Mouse (Mus musculus) kidney, embryonic 14.5 days (tissue): ENCODE measurements around the gene Slmap. TPM values are rescaled to one million over a fixed set of nuclear protein-coding genes. Genes with fewer than 3 reads are reported as not detected.

ENCODE experiments used
- ATAC-seq: fragments of 200-750 bp; cut with Nextera tagmentation; 2 replicates; pipeline ENCODE4 v1.8.0; 2017; ENCODE audit warnings: moderate number of reproducible peaks, mild to moderate bottlenecking, moderate TSS enrichment, moderate library complexity; ENCODE audit not compliant: low FRiP score, low TSS enrichment
- H3K27ac ChIP-seq: fragments of 300-500 bp; sonication (generic); 2 replicates; pipeline ENCODE4 v1.5.1; 2014; ENCODE audit warnings: low read depth, mild to moderate bottlenecking, low read length, moderate library complexity, mixed read lengths
- H3K27me3 ChIP-seq: fragments of 300-500 bp; sonication (generic); 2 replicates; pipeline ENCODE4 v1.6.1; 2014; ENCODE audit warnings: mild to moderate bottlenecking, low read length; ENCODE audit not compliant: control insufficient read depth, insufficient read depth
- H3K36me3 ChIP-seq: fragments of 300-500 bp; sonication (generic); 2 replicates; pipeline ENCODE4 v1.6.1; 2014; ENCODE audit warnings: low read length, mixed read lengths; ENCODE audit not compliant: control insufficient read depth, insufficient read depth
- H3K4me1 ChIP-seq: fragments of 300-500 bp; sonication (generic); 2 replicates; pipeline ENCODE4 v1.6.1; 2014; ENCODE audit warnings: low read length, mixed read lengths; ENCODE audit not compliant: control insufficient read depth, insufficient read depth
- H3K4me2 ChIP-seq: fragments of 300-500 bp; sonication (generic); replicated peaks from 2 replicates; pipeline ENCODE4 v1.6.1; 2014; ENCODE audit warnings: low read depth, mild to moderate bottlenecking, low read length
- H3K4me3 ChIP-seq: fragments of 300-500 bp; sonication (generic); 2 replicates; pipeline ENCODE4 v1.5.1; 2014; ENCODE audit warnings: mild to moderate bottlenecking, low read length
- H3K9ac ChIP-seq: fragments of 300-500 bp; sonication (generic); 2 replicates; pipeline ENCODE4 v1.6.1; 2014; ENCODE audit warnings: low read depth, mild to moderate bottlenecking, low read length, moderate library complexity
- H3K9me3 ChIP-seq: fragments of 300-500 bp; sonication (generic); 2 replicates; pipeline ENCODE4 v1.6.1; 2016; ENCODE audit warnings: low read length; ENCODE audit not compliant: control insufficient read depth
- WGBS: fragments of 180-500 bp; shearing (Covaris S2); extraction: QIAGEN DNeasy Blood & Tissue Kit; methylation state at CpG from one replicate; pipeline ENCODE4 v1.1.7; 2014; 5-methylcytosine and 5-hydroxymethylcytosine counted together
- polyA plus RNA-seq: library from polyadenylated mRNA; unstranded; fragments of >200 nt; fragmentation: Nextera tagmentation; extraction: Ambion mirVana; gene quantifications from 2 replicates; pipeline ENCODE4 v1.2.1, GENCODE M21; 2014

Slmap gene
- polyA plus RNA-seq, 1 experiment from 2014 or later = 26.8 TPM

- no peak overlapping the region for H3K9ac ChIP-seq
- H3K36me3 ChIP-seq = no peaks in the 10 kb centered on the region
- no peak for ATAC-seq
- H3K4me2 ChIP-seq = no peak overlapping the region
- H3K4me3 ChIP-seq = no peak overlapping the region
- H3K9me3 ChIP-seq = no peaks in the 10 kb centered on the region
- H3K27ac ChIP-seq = no peak overlapping the region
- no peaks in the 10 kb centered on the region for H3K27me3 ChIP-seq
- 0 out of 2 replicates have a peak, but pooled peaks cover 5% of the 10 kb centered on the region for H3K4me1 ChIP-seq
- 91% methylated on average over 2 of the region's 2 CpGs for WGBS
Observed at GRCm38 (mm10) chr14:26562247-26562646, 27.5 kb upstream of the Slmap start.

GRCm38 (mm10) chr14:26558536-26558935, 23.8 kb upstream of the Slmap start:
- no peaks in the 10 kb centered on the region for H3K36me3 ChIP-seq
- H3K9me3 ChIP-seq = no peaks in the 10 kb centered on the region
- H3K4me1 ChIP-seq = 0 out of 2 replicates have a peak, but pooled peaks cover 5% of the 10 kb centered on the region
- H3K27ac ChIP-seq = no peak overlapping the region
- no peak overlapping the region for H3K9ac ChIP-seq
- no peak for ATAC-seq
- H3K4me3 ChIP-seq = no peak overlapping the region
- 83% methylated on average over 7 of the region's 7 CpGs for WGBS
- H3K4me2 ChIP-seq = no peak overlapping the region
- H3K27me3 ChIP-seq = no peaks in the 10 kb centered on the region

GRCm38 (mm10) chr14:26557581-26557980, 22.9 kb upstream of the Slmap start:
- no peak overlapping the region for H3K4me3 ChIP-seq
- H3K4me2 ChIP-seq = no peak overlapping the region
- peak; percentile 43; the same call in 1 of the 2 replicates for ATAC-seq
- no peaks in the 10 kb centered on the region for H3K9me3 ChIP-seq
- 12% methylated on average over 1 of the region's 1 CpGs for WGBS
- H3K4me1 ChIP-seq = 0 out of 2 replicates have a peak, but pooled peaks cover 5% of the 10 kb centered on the region
- H3K27me3 ChIP-seq = no peaks in the 10 kb centered on the region
- no peak overlapping the region for H3K27ac ChIP-seq
- no peak overlapping the region for H3K9ac ChIP-seq
- no peaks in the 10 kb centered on the region for H3K36me3 ChIP-seq

GRCm38 (mm10) chr14:26552853-26553252, 18.1 kb upstream of the Slmap start:
- WGBS = 85% methylated on average over 3 of the region's 3 CpGs
- no peak overlapping the region for H3K27ac ChIP-seq
- no peaks in the 10 kb centered on the region for H3K9me3 ChIP-seq
- H3K27me3 ChIP-seq = no peaks in the 10 kb centered on the region
- H3K4me2 ChIP-seq = no peak overlapping the region
- no peak overlapping the region for H3K4me3 ChIP-seq
- 0 out of 2 replicates have a peak, but pooled peaks cover 5% of the 10 kb centered on the region for H3K4me1 ChIP-seq
- H3K36me3 ChIP-seq = no peaks in the 10 kb centered on the region
- ATAC-seq = no peak
- H3K9ac ChIP-seq = no peak overlapping the region

GRCm38 (mm10) chr14:26552441-26552840, 17.7 kb upstream of the Slmap start:
- Histone ChIP-seq H3K36me3 (no peaks in the 10 kb centered on the region), H3K4me1 (0 out of 2 replicates have a peak, but pooled peaks cover 2% of the 10 kb centered on the region), H3K9me3 (no peaks in the 10 kb centered on the region), H3K27me3 (no peaks in the 10 kb centered on the region), H3K4me3 (no peak overlapping the region), H3K27ac (no peak overlapping the region), H3K4me2 (no peak overlapping the region), H3K9ac (no peak overlapping the region)
- ATAC-seq = no peak
- WGBS = 77% methylated on average over 2 of the region's 2 CpGs

- no peak for ATAC-seq
- H3K27ac ChIP-seq = no peak overlapping the region
- H3K9me3 ChIP-seq = no peaks in the 10 kb centered on the region
- H3K4me1 ChIP-seq = no peaks in the 10 kb centered on the region
- no peaks in the 10 kb centered on the region for H3K36me3 ChIP-seq
- WGBS = 91% methylated on average over 8 of the region's 8 CpGs
- H3K4me3 ChIP-seq = no peak overlapping the region
- H3K9ac ChIP-seq = no peak overlapping the region
- no peak overlapping the region for H3K4me2 ChIP-seq
- H3K27me3 ChIP-seq = no peaks in the 10 kb centered on the region
Observed at GRCm38 (mm10) chr14:26550712-26551111, 16.0 kb upstream of the Slmap start.

- H3K9me3 ChIP-seq = no peaks in the 10 kb centered on the region
- H3K4me3 ChIP-seq = no peak overlapping the region
- WGBS = 76% methylated on average over 10 of the region's 10 CpGs
- H3K27me3 ChIP-seq = no peaks in the 10 kb centered on the region
- ATAC-seq = no peak
- no peak overlapping the region for H3K4me2 ChIP-seq
- H3K27ac ChIP-seq = no peak overlapping the region
- H3K4me1 ChIP-seq = no peaks in the 10 kb centered on the region
- H3K9ac ChIP-seq = no peak overlapping the region
- H3K36me3 ChIP-seq = no peaks in the 10 kb centered on the region
Observed at GRCm38 (mm10) chr14:26547516-26548488, 13.1 kb upstream of the Slmap start.

GRCm38 (mm10) chr14:26542136-26542535, 7.4 kb upstream of the Slmap start:
- Histone ChIP-seq H3K36me3 (no peaks in the 10 kb centered on the region), H3K4me1 (no peaks in the 10 kb centered on the region), H3K4me3 (no peak overlapping the region), H3K27ac (no peak overlapping the region), H3K27me3 (no peaks in the 10 kb centered on the region), H3K9me3 (no peaks in the 10 kb centered on the region), H3K4me2 (no peak overlapping the region), H3K9ac (no peak overlapping the region)
- 91% methylated on average over 1 of the region's 1 CpGs for whole genome bisulfite sequencing
- ATAC-seq = no peak

GRCm38 (mm10) chr14:26540577-26540976, 5.8 kb upstream of the Slmap start:
- no peaks in the 10 kb centered on the region for H3K36me3 ChIP-seq
- no peak for ATAC-seq
- 54% methylated on average over 1 of the region's 1 CpGs for WGBS
- H3K27ac ChIP-seq = no peak overlapping the region
- no peaks in the 10 kb centered on the region for H3K9me3 ChIP-seq
- no peak overlapping the region for H3K4me3 ChIP-seq
- no peaks in the 10 kb centered on the region for H3K4me1 ChIP-seq
- H3K9ac ChIP-seq = no peak overlapping the region
- H3K4me2 ChIP-seq = no peak overlapping the region
- no peaks in the 10 kb centered on the region for H3K27me3 ChIP-seq
